Mouse (Mus musculus): Measurements from ENCODE around the gene Slc5a9.
"Not testable (repeated sequence)": the region's sequence is repeated elsewhere in the genome, so short reads cannot be mapped to it uniquely, and the experiment has no call there.

Gene Slc5a9

GRCm38 (mm10) chr4:111902775-111903174 is at the start of gene Slc5a9:
Gene Slc5a9, minus strand, starts transcription at chr4:111902918.
- DNase-seq = no peak

GRCm38 (mm10) chr4:111919092-111919491 is 16.4 kb upstream of the Slc5a9 start, which contains the start of gene Skint8:
Gene Skint8, plus strand, starts transcription at chr4:111919392.
- DNase-seq = no peak

GRCm38 (mm10) chr4:111907926-111908325 is 5.2 kb upstream of the Slc5a9 start:
- no peak for DNase-seq

- DNase-seq = no peak
Observed at GRCm38 (mm10) chr4:111901473-111901872, 1.2 kb downstream of the Slc5a9 start.

GRCm38 (mm10) chr4:111900491-111900890 is 2.2 kb downstream of the Slc5a9 start:
- DNase-seq = not testable (repeated sequence)

GRCm38 (mm10) chr4:111898566-111898965 is 4.2 kb downstream of the Slc5a9 start:
- no peak for DNase-seq

GRCm38 (mm10) chr4:111897755-111898154 is 5.0 kb downstream of the Slc5a9 start:
- no peak for DNase-seq

GRCm38 (mm10) chr4:111892138-111892537 is 10.6 kb downstream of the Slc5a9 start:
- no peak for DNase-seq

- peak; percentile 20 for DNase-seq
Observed at GRCm38 (mm10) chr4:111886607-111887006, 16.1 kb downstream of the Slc5a9 start.

- DNase-seq = peak; percentile 12
Observed at GRCm38 (mm10) chr4:111886018-111886417, 16.7 kb downstream of the Slc5a9 start.

GRCm38 (mm10) chr4:111883543-111883942 is 19.2 kb downstream of the Slc5a9 start:
- DNase-seq = no peak

GRCm38 (mm10) chr4:111880112-111880875 is 22.4 kb downstream of the Slc5a9 start:
- DNase-seq = no peak

- no peak for DNase-seq
Observed at GRCm38 (mm10) chr4:111867743-111868401, 34.8 kb downstream of the Slc5a9 start.

GRCm38 (mm10) chr4:111866701-111867100 is 36.0 kb downstream of the Slc5a9 start:
- no peak for DNase-seq

GRCm38 (mm10) chr4:111852626-111853025 is 50.1 kb downstream of the Slc5a9 start:
- DNase-seq = no peak

- DNase-seq = no peak
Observed at GRCm38 (mm10) chr4:111838882-111839281, 63.8 kb downstream of the Slc5a9 start.
